Mouse (Mus musculus) G1E (cell line): ENCODE measurements around the gene Nfix.

ENCODE experiments used
- CTCF ChIP-seq: IDR thresholded peaks from 2 replicates; pipeline ENCODE4 v1.5.1; 2012; ENCODE audit warnings: low read depth, low read length, inconsistent platforms, mixed read lengths
- GATA1 ChIP-seq: IDR thresholded peaks from 2 replicates; pipeline ENCODE4 v1.6.1; 2012; ENCODE audit warnings: borderline replicate concordance, low read length, inconsistent platforms, mixed read lengths
- POLR2AphosphoS5 ChIP-seq: IDR thresholded peaks from 2 replicates; pipeline ENCODE4 v1.6.1; 2012; ENCODE audit warnings: low read depth, low read length, inconsistent platforms; ENCODE audit not compliant: insufficient replicate concordance

DNA sequence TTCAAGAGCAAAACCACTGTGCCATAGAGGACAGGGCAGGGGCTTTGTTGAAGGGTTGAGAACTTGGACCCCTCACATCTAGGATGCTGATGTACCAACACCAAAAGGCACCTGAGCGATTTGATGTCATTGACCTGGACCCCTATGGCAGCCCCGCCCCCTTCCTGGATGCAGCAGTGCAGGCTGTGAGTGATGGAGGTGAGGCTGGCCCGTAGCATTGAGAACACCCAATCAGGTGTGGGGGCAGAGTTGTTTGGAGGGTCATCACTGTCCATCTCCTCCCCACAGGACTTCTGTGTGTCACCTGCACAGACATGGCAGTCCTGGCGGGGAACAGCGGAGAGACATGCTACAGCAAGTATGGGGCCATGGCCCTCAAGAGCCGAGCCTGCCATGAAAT is 105.0 kb downstream of the Nfix start:
- TF ChIP-seq CTCF (no peak), GATA1 (no peak), POLR2AphosphoS5 (no peak)
